Mouse (Mus musculus): ENCODE measurements around the gene Reps2. TPM values are rescaled to one million over a fixed set of nuclear protein-coding genes. Genes with fewer than 3 reads are reported as not detected.

The Reps2 gene
- polyA plus RNA-seq, 1 experiment from 2014 or later = 0.25 TPM

DNA sequence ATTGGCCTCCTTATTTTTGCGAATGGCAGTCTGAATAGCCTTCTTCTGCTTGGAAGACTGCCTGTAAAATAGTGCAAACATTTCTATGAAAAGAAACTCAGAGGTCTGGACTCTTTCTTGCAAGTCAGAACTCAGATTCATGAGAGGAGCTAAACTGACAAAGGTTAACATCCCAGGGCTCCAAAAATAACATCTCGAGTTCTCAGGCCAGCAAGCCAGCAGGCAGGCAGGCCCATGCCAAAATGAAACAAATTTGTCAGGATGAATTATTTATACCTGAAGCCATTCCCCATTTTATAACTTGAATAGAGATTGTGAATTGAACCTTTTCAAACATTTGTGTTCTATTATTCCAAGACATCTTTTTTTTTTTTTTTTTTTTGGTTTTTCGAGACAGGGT, 215.8 kb downstream of the Reps2 start:
- H3K36me3 ChIP-seq = no peaks in the 10 kb centered on the region
- WGBS = 56% methylated on average over 2 of the region's 3 CpGs
- no peak overlapping the region for H3K4me2 ChIP-seq
- no peak for ATAC-seq (ENCODE audit: extremely low read depth, insufficient number of reproducible peaks, low FRiP score, low TSS enrichment)
- no peak overlapping the region for H3K9ac ChIP-seq
- H3K4me3 ChIP-seq = no peak overlapping the region
- H3K27me3 ChIP-seq (replicated peaks) = no peaks in the 10 kb centered on the region
- H3K4me1 ChIP-seq = no peaks in the 10 kb centered on the region
- H3K27ac ChIP-seq (replicated peaks) = no peak overlapping the region
- no peaks in the 10 kb centered on the region for H3K9me3 ChIP-seq

- Histone ChIP-seq H3K4me3 (no peak overlapping the region), H3K27me3 (replicated peaks) (no peaks in the 10 kb centered on the region; the same call in 1 of the 2 replicates), H3K36me3 (no peaks in the 10 kb centered on the region), H3K27ac (replicated peaks) (no peak overlapping the region), H3K4me1 (no peaks in the 10 kb centered on the region), H3K4me2 (no peak overlapping the region), H3K9ac (no peak overlapping the region), H3K9me3 (no peaks in the 10 kb centered on the region)
- WGBS = 68% methylated on average over 3 of the region's 3 CpGs
- ATAC-seq (ENCODE audit: extremely low read depth, insufficient number of reproducible peaks, low FRiP score, low TSS enrichment) = no peak
Observed at GRCm38 (mm10) chrX:162419431-162419830, 224.0 kb downstream of the Reps2 start.

GRCm38 (mm10) chrX:162413124-162413523, 230.3 kb downstream of the Reps2 start:
- no peaks in the 10 kb centered on the region for H3K36me3 ChIP-seq
- H3K4me3 ChIP-seq = no peak overlapping the region
- no peak overlapping the region for H3K4me2 ChIP-seq
- H3K9ac ChIP-seq = no peak overlapping the region
- no peaks in the 10 kb centered on the region for H3K9me3 ChIP-seq
- H3K27me3 ChIP-seq (replicated peaks) = peaks cover 6% of the 10 kb centered on the region; the same call in 1 of the 2 replicates
- H3K27ac ChIP-seq (replicated peaks) = no peak overlapping the region
- ATAC-seq (ENCODE audit: extremely low read depth, insufficient number of reproducible peaks, low FRiP score, low TSS enrichment) = no peak
- no peaks in the 10 kb centered on the region for H3K4me1 ChIP-seq
- WGBS = 76% methylated on average over 2 of the region's 2 CpGs

GRCm38 (mm10) chrX:162407291-162407690, 236.2 kb downstream of the Reps2 start:
- no peak for ATAC-seq (ENCODE audit: extremely low read depth, insufficient number of reproducible peaks, low FRiP score, low TSS enrichment)
- 87% methylated on average over 4 of the region's 4 CpGs for WGBS

DNA sequence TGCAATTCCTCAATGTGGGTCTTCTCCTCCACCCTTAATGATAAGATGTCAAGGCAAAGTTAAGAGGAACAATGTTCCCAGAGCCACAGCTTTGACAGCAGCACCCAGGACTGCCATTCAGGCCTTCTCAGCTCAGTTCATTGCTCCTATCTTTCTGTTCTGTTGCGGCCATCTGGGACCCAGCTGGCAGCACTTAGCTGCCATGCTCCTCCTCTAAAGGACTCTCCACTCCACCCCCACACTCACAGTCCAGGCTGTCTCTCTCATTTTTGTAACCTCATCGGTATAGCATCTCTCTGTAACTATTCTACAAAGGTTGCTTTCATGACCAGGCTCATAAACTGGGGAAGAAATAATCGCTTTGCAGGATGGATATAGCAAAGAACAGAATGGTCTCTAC, 241.0 kb downstream of the Reps2 start:
- Histone ChIP-seq H3K27ac (replicated peaks) (no peak overlapping the region), H3K4me2 (no peak overlapping the region), H3K4me1 (no peaks in the 10 kb centered on the region), H3K4me3 (no peak overlapping the region), H3K27me3 (replicated peaks) (no peaks in the 10 kb centered on the region), H3K36me3 (no peaks in the 10 kb centered on the region), H3K9ac (no peak overlapping the region), H3K9me3 (no peaks in the 10 kb centered on the region)
- WGBS = 60% methylated on average over 3 of the region's 3 CpGs
- ATAC-seq (ENCODE audit: extremely low read depth, insufficient number of reproducible peaks, low FRiP score, low TSS enrichment) = no peak

More at GRCm38 (mm10) chrX:162407291-162407690, 236.2 kb downstream of the Reps2 start:
- Histone ChIP-seq H3K4me1 (no peaks in the 10 kb centered on the region), H3K9ac (no peak overlapping the region), H3K27ac (replicated peaks) (no peak overlapping the region), H3K4me2 (no peak overlapping the region), H3K9me3 (no peaks in the 10 kb centered on the region), H3K27me3 (replicated peaks) (0 out of 2 replicates have a peak, but pooled peaks cover 1% of the 10 kb centered on the region), H3K36me3 (no peaks in the 10 kb centered on the region), H3K4me3 (no peak overlapping the region)

- Histone ChIP-seq H3K27ac (replicated peaks) (no peak overlapping the region), H3K27me3 (replicated peaks) (no peaks in the 10 kb centered on the region), H3K36me3 (no peaks in the 10 kb centered on the region), H3K4me2 (no peak overlapping the region), H3K4me3 (no peak overlapping the region), H3K9ac (no peak overlapping the region), H3K4me1 (no peaks in the 10 kb centered on the region), H3K9me3 (no peaks in the 10 kb centered on the region)
- 73% methylated on average over 1 of the region's 1 CpGs for whole genome bisulfite sequencing
- ATAC-seq (ENCODE audit: extremely low read depth, insufficient number of reproducible peaks, low FRiP score, low TSS enrichment) = no peak
Observed at GRCm38 (mm10) chrX:162380730-162381129, 262.7 kb downstream of the Reps2 start.

DNA sequence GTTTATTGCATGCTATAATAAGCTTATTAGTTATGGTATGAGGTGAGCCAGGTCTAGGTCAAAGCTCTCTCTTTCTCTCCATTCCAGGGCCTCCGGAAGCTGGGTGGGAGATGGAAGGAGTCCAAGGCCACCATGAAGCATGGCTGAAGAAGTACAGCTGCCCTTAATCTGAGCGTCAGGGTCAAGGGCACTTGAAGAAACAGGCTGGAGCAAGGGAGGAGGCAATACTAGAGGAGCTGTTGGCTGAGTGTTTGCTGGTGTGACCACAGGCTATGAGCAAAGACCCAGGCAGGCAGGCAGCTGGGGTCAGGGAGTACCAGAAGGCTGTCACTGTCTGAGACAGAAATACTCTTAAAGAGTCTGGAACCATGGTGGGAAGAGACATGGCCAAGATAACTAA, 280.2 kb downstream of the Reps2 start:
- H3K27me3 ChIP-seq (replicated peaks) = peaks cover 4% of the 10 kb centered on the region; the same call in 1 of the 2 replicates
- no peak for ATAC-seq (ENCODE audit: extremely low read depth, insufficient number of reproducible peaks, low FRiP score, low TSS enrichment)
- H3K4me3 ChIP-seq = no peak overlapping the region
- no peak overlapping the region for H3K9ac ChIP-seq
- no peak overlapping the region for H3K4me2 ChIP-seq
- no peaks in the 10 kb centered on the region for H3K9me3 ChIP-seq
- H3K4me1 ChIP-seq = no peaks in the 10 kb centered on the region
- WGBS = 40% methylated on average over 2 of the region's 2 CpGs
- no peak overlapping the region for H3K27ac ChIP-seq (replicated peaks)
- H3K36me3 ChIP-seq = no peaks in the 10 kb centered on the region

Other genes with a start within 250 kb of the Reps2 start
- 383 and 413 TPM in 2 replicates for gene Rbbp7, start 116.8 kb upstream of the Reps2 start, polyA plus RNA-seq (2015; fragmentation: Nextera tagmentation; extraction: Ambion mirVana)
- gene Txlng, start 185.8 kb upstream of the Reps2 start, polyA plus RNA-seq (2015; fragmentation: Nextera tagmentation; extraction: Ambion mirVana) = 9.3 and 10.9 TPM in 2 replicates
- gene Syap1, start 244.8 kb upstream of the Reps2 start, polyA plus RNA-seq (2015; fragmentation: Nextera tagmentation; extraction: Ambion mirVana) = 22.9 TPM in 2 replicates

All from heart, embryonic 13.5 days (tissue).